Mouse (Mus musculus): ENCODE measurements around the gene 1700049E17Rik1.
"Not testable (repeated sequence)": the region's sequence is repeated elsewhere in the genome, so short reads cannot be mapped to it uniquely, and the experiment has no call there.

The 1700049E17Rik1 gene

DNA sequence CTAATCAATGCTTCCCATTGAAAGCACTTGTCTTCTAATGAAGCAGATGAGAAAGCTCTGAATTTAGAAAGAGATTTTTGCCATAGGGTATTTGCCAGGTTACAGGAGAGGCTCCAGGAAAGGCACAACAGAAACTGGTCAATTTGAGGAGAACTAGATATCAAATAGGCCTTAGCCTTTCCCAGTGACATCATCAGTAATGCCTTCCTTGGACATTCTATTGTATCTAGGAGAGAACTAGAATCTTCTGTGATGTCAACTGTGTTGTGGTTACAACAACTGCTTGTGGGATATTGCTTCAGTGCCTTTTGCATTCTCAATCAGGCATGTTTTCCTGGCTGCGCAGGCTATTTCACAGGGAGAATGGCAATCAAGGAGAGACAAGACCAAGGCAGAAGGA lies at the start of gene 1700049E17Rik1:
1700049E17Rik1 (plus strand) TSS at position 301 of the 400 bp plus-strand sequence.
- not testable (repeated sequence) for DNase-seq (ENCODE audit: low read depth)

DNA sequence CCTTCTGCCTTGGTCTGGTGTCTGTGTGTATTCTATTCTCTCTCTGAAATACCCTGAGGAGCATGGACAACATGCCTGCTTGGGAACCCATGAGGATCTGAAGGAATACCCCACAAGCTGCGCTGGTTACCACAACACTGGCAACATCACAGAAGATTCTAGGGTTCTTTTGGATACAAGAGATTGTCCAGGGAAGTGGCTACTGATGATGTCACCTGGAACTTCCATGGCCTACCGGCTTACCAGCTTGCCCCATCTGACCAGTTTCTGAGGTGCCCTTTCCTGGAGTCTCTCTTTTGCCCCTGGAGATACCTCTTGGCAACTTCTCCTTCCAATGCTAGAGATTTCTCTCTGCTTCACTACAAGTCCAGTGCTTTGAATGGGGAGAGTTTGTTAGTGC lies 17.6 kb upstream of the 1700049E17Rik1 start, which contains the start of gene Gm7980:
Gm7980 (minus strand) TSS at position 101 of the 400 bp plus-strand sequence.
- DNase-seq (ENCODE audit: low read depth): not testable (repeated sequence)

- DNase-seq (ENCODE audit: low read depth): not testable (repeated sequence)
These were observed 18.9 kb downstream of the 1700049E17Rik1 start, which contains the start of gene 1700024B05Rik for GRCm38 (mm10) chr14:41943695-41944094. 1700024B05Rik (plus strand) TSS chr14:41943995.

GRCm38 (mm10) chr14:41964095-41964494 lies 39.3 kb downstream of the 1700049E17Rik1 start:
- DNase-seq (ENCODE audit: low read depth): not testable (repeated sequence)

DNA sequence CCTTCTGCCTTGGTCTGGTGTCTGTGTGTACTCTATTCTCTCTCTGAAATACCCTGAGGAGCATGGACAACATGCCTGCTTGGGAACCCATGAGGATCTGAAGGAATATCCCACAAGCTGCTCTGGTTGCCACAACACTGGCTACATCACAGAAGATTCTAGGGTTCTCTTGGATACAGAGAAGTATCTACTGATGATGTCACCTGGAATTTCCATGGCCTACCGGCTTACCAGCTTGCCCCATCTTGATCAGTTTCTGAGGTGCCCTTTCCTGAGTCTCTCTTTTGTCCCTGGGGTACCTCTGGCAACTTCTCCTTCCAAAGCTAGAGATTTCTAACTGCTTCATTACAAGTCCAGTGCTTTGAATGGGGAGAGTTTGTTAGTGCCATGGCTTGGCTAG lies 43.1 kb downstream of the 1700049E17Rik1 start, which contains the start of gene Gm6401:
Gm6401 (minus strand) TSS at position 101 of the 400 bp plus-strand sequence.
- not testable (repeated sequence) for DNase-seq (ENCODE audit: low read depth)

- not testable (repeated sequence) for DNase-seq (ENCODE audit: low read depth)
These were observed 43.8 kb downstream of the 1700049E17Rik1 start for GRCm38 (mm10) chr14:41968596-41968995.
